Mouse (Mus musculus): ENCODE results near the gene Olfr282. TPM values are rescaled to one million over a fixed set of nuclear protein-coding genes. Genes with fewer than 3 reads are reported as not detected.

The Olfr282 gene
- total and polyA plus RNA-seq, 3 experiments, result 0.18 TPM; not detected in 2

- no peaks in the 10 kb centered on the region for H3K79me2 ChIP-seq (ENCODE audit: control insufficient read depth, insufficient read depth, low read length, poor library complexity)
- peak overlapping the region; percentile 13; the same call in 1 of the 2 replicates for H3K27ac ChIP-seq (ENCODE audit: control insufficient read depth, low read depth, low read length)
- peaks cover 18 to 30% of the 10 kb centered on the region in 2 experiments for H3K4me1 ChIP-seq (ENCODE audit: control insufficient read depth in 1 of 2, insufficient read depth in 2 of 2, low read length in 2 of 2)
- no peaks in the 10 kb centered on the region; a peak in 1 of 4 replicates for H3K27me3 ChIP-seq (ENCODE audit: control insufficient read depth in 1 of 2, insufficient read depth in 2 of 2, low read length in 2 of 2)
- TF ChIP-seq NELFE (IDR thresholded peaks at IDR 0.05; ENCODE audit: low read depth, low read length) (no peak; the same call in 1 of the 2 replicates), NRF1 (IDR thresholded peaks at IDR 0.05; ENCODE audit: insufficient read depth, low read depth, low read length, poor library complexity, severe bottlenecking) (no peak), MXI1 (IDR thresholded peaks at IDR 0.05; ENCODE audit: low read depth, low read length) (peak; percentile 45; the same call in 1 of the 2 replicates), CTCF (IDR thresholded peaks at IDR 0.05 in 2 of 3, conservative IDR thresholded peaks at IDR 0.05 in 1 of 3; ENCODE audit: control insufficient read depth in 1 of 3, insufficient read depth in 1 of 3, low read depth in 2 of 3, low read length in 3 of 3, poor library complexity in 1 of 3, severe bottlenecking in 1 of 3) (peak; percentile 63 to 79 (median 76)), POLR2AphosphoS2 (IDR thresholded peaks at IDR 0.05; ENCODE audit: low read length) (no peak), ELF1 (IDR thresholded peaks at IDR 0.05; ENCODE audit: low read depth, low read length) (0 out of 2 replicates have a peak, but pooled peaks have one; percentile 28), GATA1 (IDR thresholded peaks at IDR 0.05; ENCODE audit: low read depth, low read length) (0 out of 2 replicates have a peak, but pooled peaks have one; percentile 37), ZC3H11A (IDR thresholded peaks at IDR 0.05; ENCODE audit: low read depth, low read length) (peak; percentile 40; the same call in 1 of the 2 replicates), SMC3 (IDR thresholded peaks at IDR 0.05; ENCODE audit: low read depth, low read length) (peak; percentile 54), HCFC1 (IDR thresholded peaks at IDR 0.05; ENCODE audit: low read depth, low read length) (no peak), CHD1 (IDR thresholded peaks at IDR 0.05; ENCODE audit: low read depth, low read length) (no peak), TCF12 (IDR thresholded peaks at IDR 0.05; ENCODE audit: low read depth, low read length) (peak; percentile 58; the same call in 1 of the 2 replicates), SIN3A (IDR thresholded peaks at IDR 0.05; ENCODE audit: low read length) (peak; percentile 54; the same call in 1 of the 2 replicates), E2F4 (IDR thresholded peaks at IDR 0.05; ENCODE audit: borderline replicate concordance, low read depth, low read length) (no peak), ETS1 (IDR thresholded peaks at IDR 0.05; ENCODE audit: low read depth, low read length) (0 out of 2 replicates have a peak, but pooled peaks have one; percentile 20), MYC (IDR thresholded peaks at IDR 0.05; ENCODE audit: low read depth, low read length) (0 out of 2 replicates have a peak, but pooled peaks have one; percentile 44), MAFK (IDR thresholded peaks at IDR 0.05; ENCODE audit: borderline replicate concordance, low read depth, low read length) (no peak), MAX (IDR thresholded peaks at IDR 0.05; ENCODE audit: low read length) (no peak), POLR2A (IDR thresholded peaks at IDR 0.05; ENCODE audit: control insufficient read depth in 1 of 2, insufficient read depth in 1 of 2, low read depth in 1 of 2, low read length in 2 of 2, poor library complexity in 1 of 2) (peak; percentile 16 to 46; a peak in 1 of 4 replicates), GABPA (IDR thresholded peaks at IDR 0.05; ENCODE audit: low read depth, low read length) (no peak), EP300 (IDR thresholded peaks at IDR 0.05; ENCODE audit: low read depth in 1 of 2, low read length in 2 of 2) (peak; percentile 58 to 74), RAD21 (IDR thresholded peaks at IDR 0.05; ENCODE audit: low read depth, low read length) (peak; percentile 65), ZKSCAN1 (IDR thresholded peaks at IDR 0.05; ENCODE audit: low read depth, low read length) (no peak), RCOR1 (IDR thresholded peaks at IDR 0.05; ENCODE audit: low read depth, low read length) (peak; percentile 48), USF2 (IDR thresholded peaks at IDR 0.05; ENCODE audit: borderline replicate concordance in 1 of 2, insufficient read depth in 1 of 2, low read depth in 1 of 2, low read length in 2 of 2) (no peak)
- H3K36me3 ChIP-seq (ENCODE audit: control insufficient read depth in 1 of 2, insufficient read depth in 2 of 2, low read length in 2 of 2), result peaks cover 0 to 15% of the 10 kb centered on the region in 2 experiments; a peak in 2 of 4 replicates
- peak; percentile 92 for DNase-seq (ENCODE audit: low read depth, low spot score)
- no peaks in the 10 kb centered on the region for H3K9me3 ChIP-seq (replicated peaks; ENCODE audit: insufficient read depth, low read length)
- H3K9ac ChIP-seq (ENCODE audit: control insufficient read depth, low read depth, low read length, poor library complexity, severe bottlenecking), result peak overlapping the region; percentile 48
- peak overlapping the region; percentile 65 to 91 for H3K4me3 ChIP-seq (ENCODE audit: control insufficient read depth in 1 of 2, insufficient read depth in 1 of 2, low read depth in 2 of 2, low read length in 2 of 2)
These were observed 22.5 kb upstream of the Olfr282 start for GRCm38 (mm10) chr15:98408406-98409060.

All from MEL (cell line).